Mouse (Mus musculus) midbrain, embryonic 11.5 days (tissue): ENCODE results near the gene Gmnc. TPM values are rescaled to one million over a fixed set of nuclear protein-coding genes. Genes with fewer than 3 reads are reported as not detected.

ENCODE experiments used
- ATAC-seq: fragments of 200-750 bp; cut with Nextera tagmentation; 2 replicates; pipeline ENCODE4 v1.8.0; 2017; ENCODE audit warnings: moderate TSS enrichment, moderate library complexity; ENCODE audit not compliant: low FRiP score
- DNase-seq: peaks from one replicate; pipeline ENCODE4 v3.0.0; 2015; ENCODE audit warnings: low spot score; ENCODE audit errors: missing footprints
- H3K27ac ChIP-seq: fragments of 300-500 bp; sonication (generic); 2 replicates; pipeline ENCODE4 v1.5.1; 2014; ENCODE audit warnings: low read depth, low read length
- H3K27me3 ChIP-seq: fragments of 300-500 bp; sonication (generic); 2 replicates; pipeline ENCODE4 v1.6.1; 2014; ENCODE audit warnings: mild to moderate bottlenecking, low read length, moderate library complexity, mixed read lengths; ENCODE audit not compliant: control insufficient read depth, insufficient read depth
- H3K36me3 ChIP-seq: fragments of 300-500 bp; sonication (generic); 2 replicates; pipeline ENCODE4 v1.6.1; 2014; ENCODE audit warnings: mild to moderate bottlenecking, low read length, moderate library complexity, mixed read lengths; ENCODE audit not compliant: control insufficient read depth, insufficient read depth
- H3K4me1 ChIP-seq: fragments of 300-500 bp; sonication (generic); 2 replicates; pipeline ENCODE4 v1.6.1; 2014; ENCODE audit warnings: low read length; ENCODE audit not compliant: control insufficient read depth, insufficient read depth
- H3K4me2 ChIP-seq: fragments of 300-500 bp; sonication (generic); 2 replicates; pipeline ENCODE4 v1.6.1; 2014; ENCODE audit warnings: mild to moderate bottlenecking, moderate library complexity
- H3K4me3 ChIP-seq: fragments of 300-500 bp; sonication (generic); 2 replicates; pipeline ENCODE4 v1.5.1; 2014; ENCODE audit warnings: low read depth, low read length
- H3K9ac ChIP-seq: fragments of 300-500 bp; sonication (generic); 2 replicates; pipeline ENCODE4 v1.6.1; 2014; ENCODE audit warnings: low read length
- H3K9me3 ChIP-seq: fragments of 300-500 bp; sonication (generic); 2 replicates; pipeline ENCODE4 v1.6.1; 2016; ENCODE audit warnings: low read length; ENCODE audit not compliant: control insufficient read depth
- WGBS: fragments of 180-500 bp; shearing (Covaris S2); extraction: QIAGEN DNeasy Blood & Tissue Kit; methylation state at CpG from one replicate; pipeline ENCODE4 v1.1.7; 2014; 5-methylcytosine and 5-hydroxymethylcytosine counted together
- polyA plus RNA-seq: library from polyadenylated mRNA; unstranded; fragments of >200 nt; fragmentation: Nextera tagmentation; extraction: Ambion mirVana; gene quantifications from 2 replicates; pipeline ENCODE4 v1.2.1, GENCODE M21; 2014

Gene Gmnc
- polyA plus RNA-seq, 1 experiment from 2014 or later = not detected

- H3K27me3 ChIP-seq = no peaks in the 10 kb centered on the region
- ATAC-seq (no peak), DNase-seq (no peak)
- no peaks in the 10 kb centered on the region for H3K36me3 ChIP-seq
- no peaks in the 10 kb centered on the region for H3K9me3 ChIP-seq
- no peak overlapping the region for H3K4me3 ChIP-seq
- no peak overlapping the region for H3K27ac ChIP-seq
- no peak overlapping the region for H3K9ac ChIP-seq
- 82% methylated on average over 1 of the region's 1 CpGs for WGBS
- H3K4me2 ChIP-seq = no peak overlapping the region
- H3K4me1 ChIP-seq = no peaks in the 10 kb centered on the region
Observed at GRCm38 (mm10) chr16:26985796-26986195, 5.7 kb downstream of the Gmnc start.

GRCm38 (mm10) chr16:26982112-26982511 is 9.3 kb downstream of the Gmnc start:
- WGBS = 33% methylated on average over 3 of the region's 3 CpGs
- no peak for ATAC-seq
- Histone ChIP-seq H3K27me3 (no peaks in the 10 kb centered on the region), H3K4me1 (no peaks in the 10 kb centered on the region), H3K36me3 (no peaks in the 10 kb centered on the region), H3K4me2 (no peak overlapping the region), H3K9ac (no peak overlapping the region), H3K27ac (no peak overlapping the region), H3K4me3 (no peak overlapping the region), H3K9me3 (no peaks in the 10 kb centered on the region)
- peak; percentile 88 for DNase-seq

GRCm38 (mm10) chr16:26967967-26968366 is 23.5 kb downstream of the Gmnc start:
- peak; percentile 88 for DNase-seq
- Histone ChIP-seq H3K9me3 (no peaks in the 10 kb centered on the region), H3K9ac (peak overlapping the region; percentile 46; the same call in 1 of the 2 replicates), H3K4me1 (no peaks in the 10 kb centered on the region), H3K4me3 (peak overlapping the region; percentile 30), H3K27me3 (no peaks in the 10 kb centered on the region), H3K4me2 (peak overlapping the region; percentile 69), H3K36me3 (no peaks in the 10 kb centered on the region), H3K27ac (no peak overlapping the region)
- under 1% methylated on average over 28 of the region's 28 CpGs for WGBS
- ATAC-seq = peak; percentile 75

- Histone ChIP-seq H3K4me3 (no peak overlapping the region), H3K27ac (no peak overlapping the region), H3K4me2 (no peak overlapping the region), H3K4me1 (0 out of 2 replicates have a peak, but pooled peaks cover 3% of the 10 kb centered on the region), H3K36me3 (no peaks in the 10 kb centered on the region), H3K9me3 (no peaks in the 10 kb centered on the region), H3K27me3 (no peaks in the 10 kb centered on the region), H3K9ac (no peak overlapping the region)
- no peak for DNase-seq
- ATAC-seq = no peak
- WGBS = 83% methylated on average over 2 of the region's 2 CpGs
Observed at GRCm38 (mm10) chr16:26966830-26967229, 24.6 kb downstream of the Gmnc start.

GRCm38 (mm10) chr16:26961971-26962370 is 29.5 kb downstream of the Gmnc start:
- H3K4me2 ChIP-seq = no peak overlapping the region
- no peak overlapping the region for H3K9ac ChIP-seq
- no peak for DNase-seq
- H3K4me3 ChIP-seq = no peak overlapping the region
- no peak overlapping the region for H3K27ac ChIP-seq
- H3K36me3 ChIP-seq = no peaks in the 10 kb centered on the region
- no peaks in the 10 kb centered on the region for H3K27me3 ChIP-seq
- H3K9me3 ChIP-seq = no peaks in the 10 kb centered on the region
- no peak for ATAC-seq
- H3K4me1 ChIP-seq = 0 out of 2 replicates have a peak, but pooled peaks cover 3% of the 10 kb centered on the region

- no peak overlapping the region for H3K27ac ChIP-seq
- no peak overlapping the region for H3K4me3 ChIP-seq
- H3K36me3 ChIP-seq = no peaks in the 10 kb centered on the region
- H3K9me3 ChIP-seq = no peaks in the 10 kb centered on the region
- H3K27me3 ChIP-seq = no peaks in the 10 kb centered on the region
- no peaks in the 10 kb centered on the region for H3K4me1 ChIP-seq
- ATAC-seq = no peak
- 93% methylated on average over 3 of the region's 3 CpGs for WGBS
- no peak overlapping the region for H3K4me2 ChIP-seq
- no peak for DNase-seq
- H3K9ac ChIP-seq = no peak overlapping the region
Observed at GRCm38 (mm10) chr16:26951601-26952000, 39.9 kb downstream of the Gmnc start.

GRCm38 (mm10) chr16:26950209-26950608 is 41.2 kb downstream of the Gmnc start:
- 64% methylated on average over 4 of the region's 4 CpGs for WGBS
- Histone ChIP-seq H3K36me3 (no peaks in the 10 kb centered on the region), H3K4me3 (no peak overlapping the region), H3K9me3 (no peaks in the 10 kb centered on the region), H3K9ac (no peak overlapping the region), H3K4me2 (no peak overlapping the region), H3K27ac (no peak overlapping the region), H3K27me3 (no peaks in the 10 kb centered on the region), H3K4me1 (no peaks in the 10 kb centered on the region)
- ATAC-seq (no peak), DNase-seq (no peak)

- Histone ChIP-seq H3K9ac (no peak overlapping the region), H3K27ac (no peak overlapping the region), H3K4me3 (no peak overlapping the region), H3K9me3 (no peaks in the 10 kb centered on the region), H3K27me3 (no peaks in the 10 kb centered on the region), H3K4me2 (no peak overlapping the region), H3K4me1 (no peaks in the 10 kb centered on the region), H3K36me3 (no peaks in the 10 kb centered on the region)
- 86% methylated on average over 1 of the region's 1 CpGs for WGBS
- DNase-seq (no peak), ATAC-seq (no peak)
Observed at GRCm38 (mm10) chr16:26903968-26904367, 87.5 kb downstream of the Gmnc start.

GRCm38 (mm10) chr16:26901471-26901870 is 90.0 kb downstream of the Gmnc start:
- Histone ChIP-seq H3K27ac (no peak overlapping the region), H3K36me3 (no peaks in the 10 kb centered on the region), H3K4me2 (no peak overlapping the region), H3K4me1 (no peaks in the 10 kb centered on the region), H3K27me3 (no peaks in the 10 kb centered on the region), H3K9me3 (no peaks in the 10 kb centered on the region), H3K9ac (no peak overlapping the region), H3K4me3 (no peak overlapping the region)
- 32% methylated on average over 4 of the region's 4 CpGs for WGBS
- DNase-seq (no peak), ATAC-seq (no peak)

- 82% methylated on average over 4 of the region's 4 CpGs for WGBS
Observed at GRCm38 (mm10) chr16:26886337-26886736, 105.1 kb downstream of the Gmnc start.

More at GRCm38 (mm10) chr16:26886337-26886736, 105.1 kb downstream of the Gmnc start:
- no peak overlapping the region for H3K4me2 ChIP-seq
- no peak overlapping the region for H3K9ac ChIP-seq
- no peaks in the 10 kb centered on the region for H3K36me3 ChIP-seq
- no peaks in the 10 kb centered on the region for H3K4me1 ChIP-seq
- H3K4me3 ChIP-seq = no peak overlapping the region
- H3K27ac ChIP-seq = no peak overlapping the region
- no peaks in the 10 kb centered on the region for H3K9me3 ChIP-seq
- no peaks in the 10 kb centered on the region for H3K27me3 ChIP-seq
- DNase-seq (no peak), ATAC-seq (no peak)
